Mouse (Mus musculus) megakaryocyte, embryonic 14.5 days (primary cell): ENCODE data around the gene Lyrm7.

Source experiments
- FLI1 ChIP-seq: IDR thresholded peaks from 2 replicates; pipeline ENCODE4 v1.6.1; 2012; ENCODE audit warnings: low read length, inconsistent platforms, mixed read lengths
- GATA1 ChIP-seq: IDR thresholded peaks from 3 replicates; pipeline ENCODE4 v1.6.1; 2012; ENCODE audit warnings: mixed read lengths, low read length, inconsistent platforms, borderline replicate concordance

DNA sequence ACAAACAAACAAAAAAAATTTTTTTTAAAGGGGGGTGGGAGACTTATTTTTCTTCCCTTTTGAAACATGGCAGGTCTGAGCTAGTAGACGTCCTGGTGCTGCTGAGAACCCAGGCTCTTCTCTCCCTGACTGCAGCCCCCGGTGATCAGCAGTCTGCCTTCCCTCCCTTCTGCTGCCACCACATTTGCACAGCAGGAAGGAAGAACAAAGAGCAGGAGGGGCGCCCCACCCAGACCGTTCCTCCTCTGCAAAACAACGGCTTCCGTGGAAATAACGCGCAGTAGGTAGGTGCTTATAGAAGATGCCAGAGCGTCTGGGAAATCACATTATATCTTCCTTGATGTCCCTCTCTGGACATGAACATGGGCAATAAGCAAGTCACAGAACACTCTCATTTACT is 16.3 kb downstream of the Lyrm7 start:
- TF ChIP-seq GATA1 (no peak), FLI1 (no peak)
